36 mouse cellular contexts compared by ENCODE assay signal in genomic region chr10:61249951-61250350, GRCm38 (mm10). TPM values are rescaled to one million over a fixed set of nuclear protein-coding genes. Genes with fewer than 3 reads are reported as not detected.
DNase-seq lines count a peak whose midpoint lies in the region; ATAC-seq and TF ChIP-seq lines count a peak whose summit lies in the region.
"Had no signal": no experiment of that assay in that cellular context is flagged by ENCODE, and none has a peak within 500 bp of the region (broad histone marks: within the 10 kb centered on the region; RNA-seq: fewer than 3 reads in every experiment).

No protein-coding gene starts in this region.

- H3K36me3 ChIP-seq in E14TG2a.4 (ENCODE audit: insufficient read depth, low read length) (peaks cover 8% of the 10 kb centered on the region; the same call in 1 of the 2 replicates), ES-Bruce4 (ENCODE audit: control insufficient read depth, insufficient read depth, low read length, poor library complexity, severe bottlenecking) (no peaks in the 10 kb centered on the region)
- no peaks in the 10 kb centered on the region for H3K36me3 ChIP-seq in embryonic facial prominence, embryonic 11.5 days (replicated peaks; ENCODE audit: control insufficient read depth, insufficient read depth, low read depth, low read length)
- H3K36me3 ChIP-seq in limb, embryonic 13.5 days: no peaks in the 10 kb centered on the region
- H3K36me3 ChIP-seq: embryonic facial prominence, embryonic 15.5 days; heart, embryonic 12.5 days; kidney, embryonic 15.5 days; neural tube, embryonic 13.5 days had no signal

- H3K27ac ChIP-seq in ES-Bruce4 (ENCODE audit: insufficient read depth, low read length): peak overlapping the region; percentile 10; the same call in 1 of the 2 replicates
- no peak overlapping the region for H3K27ac ChIP-seq in embryonic facial prominence, embryonic 11.5 days (replicated peaks; ENCODE audit: low read depth, low read length)
- peak overlapping the region; percentile 23 for H3K27ac ChIP-seq in limb, embryonic 13.5 days
- H3K27ac ChIP-seq: embryonic facial prominence, embryonic 15.5 days; gastrocnemius, adult 2 months; kidney, embryonic 15.5 days; layer of hippocampus, adult 2 months; liver, embryonic 14.5 days; neural tube, embryonic 13.5 days; stomach, postnatal 0 days had no signal

- no peak for TF ChIP-seq POLR2A in ES-Bruce4 (IDR thresholded peaks at IDR 0.05; ENCODE audit: insufficient read depth, low read length)

- H3K27me3 ChIP-seq in E14TG2a.4 (ENCODE audit: insufficient read depth, low read length): 0 out of 2 replicates have a peak, but pooled peaks cover 2% of the 10 kb centered on the region
- H3K27me3 ChIP-seq in ES-Bruce4 (ENCODE audit: control insufficient read depth, insufficient read depth, low read length, poor library complexity, severe bottlenecking): no peaks in the 10 kb centered on the region
- H3K27me3 ChIP-seq in embryonic facial prominence, embryonic 11.5 days (ENCODE audit: control insufficient read depth, insufficient read depth, low read length): no peaks in the 10 kb centered on the region
- no peaks in the 10 kb centered on the region for H3K27me3 ChIP-seq in limb, embryonic 13.5 days
- H3K27me3 ChIP-seq: embryonic facial prominence, embryonic 15.5 days; heart, embryonic 12.5 days; kidney, embryonic 15.5 days; neural tube, embryonic 13.5 days had no signal

- no peak overlapping the region for H3K9ac ChIP-seq in ES-Bruce4 (ENCODE audit: low read depth, poor library complexity, severe bottlenecking)
- H3K9ac ChIP-seq in embryonic facial prominence, embryonic 11.5 days (replicated peaks; ENCODE audit: low read length): peak overlapping the region; percentile 37; the same call in 1 of the 2 replicates
- no peak overlapping the region for H3K9ac ChIP-seq in limb, embryonic 13.5 days
- H3K9ac ChIP-seq: embryonic facial prominence, embryonic 15.5 days; kidney, embryonic 15.5 days; liver, embryonic 14.5 days; neural tube, embryonic 13.5 days had no signal

- TF ChIP-seq EP300 in ES-Bruce4 (IDR thresholded peaks at IDR 0.05; ENCODE audit: insufficient read depth, low read depth, low read length): peak; percentile 77

- no peak for TF ChIP-seq CTCF in E14TG2a.4 (conservative IDR thresholded peaks at IDR 0.05; ENCODE audit: low read length)
- TF ChIP-seq CTCF in ES-Bruce4 (IDR thresholded peaks at IDR 0.05; ENCODE audit: low read depth, low read length): no peak

- peak overlapping the region; percentile 65 for H3K4me3 ChIP-seq in E14TG2a.4 (replicated peaks; ENCODE audit: low read length)
- no peak overlapping the region for H3K4me3 ChIP-seq in ES-Bruce4 (ENCODE audit: low read depth, low read length)
- no peak overlapping the region for H3K4me3 ChIP-seq in embryonic facial prominence, embryonic 11.5 days (ENCODE audit: low read depth, low read length)
- no peak overlapping the region for H3K4me3 ChIP-seq in limb, embryonic 13.5 days
- H3K4me3 ChIP-seq: embryonic facial prominence, embryonic 15.5 days; gastrocnemius, adult 2 months; heart, embryonic 12.5 days; kidney, embryonic 15.5 days; layer of hippocampus, adult 2 months; neural tube, embryonic 13.5 days had no signal

- H3K9me3 ChIP-seq in E14TG2a.4 (ENCODE audit: low read length) (peaks cover 4% of the 10 kb centered on the region; the same call in 1 of the 2 replicates), ES-Bruce4 (replicated peaks; ENCODE audit: control insufficient read depth, insufficient read depth, low read length, poor library complexity, severe bottlenecking) (no peaks in the 10 kb centered on the region)
- H3K9me3 ChIP-seq in embryonic facial prominence, embryonic 11.5 days (replicated peaks; ENCODE audit: control insufficient read depth, low read length): no peaks in the 10 kb centered on the region
- H3K9me3 ChIP-seq in limb, embryonic 13.5 days: 0 out of 2 replicates have a peak, but pooled peaks cover 4% of the 10 kb centered on the region
- H3K9me3 ChIP-seq: embryonic facial prominence, embryonic 15.5 days; heart, embryonic 12.5 days; kidney, embryonic 15.5 days had no signal

- no peak overlapping the region for H3K4me2 ChIP-seq in embryonic facial prominence, embryonic 11.5 days (ENCODE audit: low read depth, low read length)
- no peak overlapping the region for H3K4me2 ChIP-seq in limb, embryonic 13.5 days (replicated peaks)
- H3K4me2 ChIP-seq: embryonic facial prominence, embryonic 15.5 days; heart, embryonic 12.5 days; kidney, embryonic 15.5 days; neural tube, embryonic 13.5 days had no signal

- WGBS in embryonic facial prominence, embryonic 11.5 days: 19% methylated on average over 2 of the region's 2 CpGs
- 39% methylated on average over 2 of the region's 2 CpGs for WGBS in limb, embryonic 13.5 days

- peaks cover 79% of the 10 kb centered on the region for H3K4me1 ChIP-seq in E14TG2a.4 (replicated peaks; ENCODE audit: low read depth, low read length)
- peaks cover 11% of the 10 kb centered on the region for H3K4me1 ChIP-seq in ES-Bruce4 (ENCODE audit: control insufficient read depth, insufficient read depth, low read length)
- no peaks in the 10 kb centered on the region for H3K4me1 ChIP-seq in embryonic facial prominence, embryonic 11.5 days (ENCODE audit: control insufficient read depth, insufficient read depth, low read length)
- H3K4me1 ChIP-seq in limb, embryonic 13.5 days: peaks cover 19% of the 10 kb centered on the region

- ATAC-seq in embryonic facial prominence, embryonic 11.5 days (replicated peaks; ENCODE audit: insufficient number of reproducible peaks, low FRiP score, low TSS enrichment, low read depth): no peak
- no peak for ATAC-seq in limb, embryonic 13.5 days (ENCODE audit: low FRiP score, low read depth)
- ATAC-seq: activated CD4-positive, CD25-positive, alpha-beta regulatory T cell, adult 4 months; forebrain, embryonic 14.5 days; hindbrain, embryonic 16.5 days had no signal

- DNase-seq in embryonic facial prominence, embryonic 11.5 days (ENCODE audit: low spot score): no peak
- no peak for DNase-seq in heart, adult 9 months (ENCODE audit: low spot score in 2 of 2)
- no peak for DNase-seq in layer of hippocampus, postnatal 10 days (ENCODE audit: low spot score in 2 of 2)
- DNase-seq in spleen, adult 12 weeks (ENCODE audit: low spot score): no peak
- DNase-seq: adrenal gland, adult 2 months; adrenal gland, postnatal 36 days; B cell, adult 2 months; cerebellum, adult 18-20 months; cerebellum, postnatal 10 days; gastrocnemius, adult 2 months; gastrocnemius, postnatal 36 days; heart, adult 18-20 months; kidney, adult 18-20 months; kidney, postnatal 25 days; liver; lung, adult 2 months; lung, postnatal 10 days; thymus, adult 18-20 months; thymus, postnatal 36 days had no signal

RNA-seq across cellular contexts. Expression of gene Adamts14, which starts 23.3 kb away (rescaled TPM):
- polyA plus RNA-seq in ES-Bruce4 (2011; ENCODE audit: insufficient read depth, insufficient read length, low read depth, missing spikeins): 3.7 and 4.2 TPM in 2 replicates
- 0.27 and 0.64 TPM in 2 replicates for polyA plus RNA-seq in embryonic facial prominence, embryonic 11.5 days (2014; fragmentation: Nextera tagmentation; extraction: Ambion mirVana)
- polyA plus RNA-seq in limb, embryonic 13.5 days (2015; fragmentation: Nextera tagmentation; extraction: Ambion mirVana): 2.1 and 2.8 TPM in 2 replicates
- total RNA-seq in layer of hippocampus, postnatal 10 days (2021): 1 to 10 TPM; 1.2 to 1.4 TPM
- polyA plus RNA-seq: activated CD4-positive, CD25-positive, alpha-beta regulatory T cell, adult 4 months had no signal

RNA-seq across cellular contexts. Expression of gene Prf1, which starts 47.7 kb away (rescaled TPM):
- not detected in 2 replicates for polyA plus RNA-seq in ES-Bruce4 (2011; ENCODE audit: insufficient read depth, insufficient read length, low read depth, missing spikeins)
- polyA plus RNA-seq in embryonic facial prominence, embryonic 11.5 days (2014; fragmentation: Nextera tagmentation; extraction: Ambion mirVana): not detected in 2 replicates
- polyA plus RNA-seq in limb, embryonic 13.5 days (2015; fragmentation: Nextera tagmentation; extraction: Ambion mirVana): 0.05 TPM in 1 of 2 replicates, not detected in the other
- total RNA-seq in layer of hippocampus, postnatal 10 days (2021): not detected
- total RNA-seq: common myeloid progenitor, adult 5-6 weeks; gastrocnemius, adult 2 months; gastrocnemius, postnatal 36 days; layer of hippocampus, adult 2 months; layer of hippocampus, postnatal 25 days had no signal
- polyA plus RNA-seq: brain, embryonic 14.5 days; embryonic facial prominence, embryonic 15.5 days; forebrain, embryonic 14.5 days; heart, embryonic 12.5 days; hindbrain, embryonic 16.5 days; intestine, embryonic 14.5 days; kidney, embryonic 15.5 days; neural tube, embryonic 13.5 days; stomach, postnatal 0 days had no signal
